Comparison of ENCODE assay signal across 23 mouse cellular contexts in genomic region chr1:85579199-85580147, GRCm38 (mm10). TPM values are rescaled to one million over a fixed set of nuclear protein-coding genes. Genes with fewer than 3 reads are reported as not detected.
DNase-seq lines count a peak whose midpoint lies in the region; ATAC-seq and TF ChIP-seq lines count a peak whose summit lies in the region.
"Not testable (repeated sequence)": the region's sequence is repeated elsewhere in the genome, so short reads cannot be mapped to it uniquely, and the experiment has no call there.
"Had no signal": no experiment of that assay in that cellular context is flagged by ENCODE, and none has a peak within 500 bp of the region (broad histone marks: within the 10 kb centered on the region; RNA-seq: fewer than 3 reads in every experiment).

No protein-coding gene starts in this region.

- not testable (repeated sequence) for H3K9ac ChIP-seq in heart, embryonic 12.5 days; hindbrain, embryonic 12.5 days; liver, embryonic 12.5 days; midbrain, embryonic 16.5 days (ENCODE audit: low read depth, low read length); stomach, postnatal 0 days (ENCODE audit: low read length)

- 0 out of 2 replicates have a peak overlapping the region, but pooled peaks have one; percentile 2 for H3K27ac ChIP-seq in brown adipose tissue, adult 24 weeks (replicated peaks; ENCODE audit: low read depth, low read length)
- H3K27ac ChIP-seq in heart, embryonic 12.5 days (ENCODE audit: poor library complexity, severe bottlenecking); hindbrain, embryonic 12.5 days; liver, embryonic 12.5 days; midbrain, embryonic 16.5 days (ENCODE audit: low read length); stomach, postnatal 0 days (replicated peaks): not testable (repeated sequence)

- H3K9me3 ChIP-seq in heart, embryonic 12.5 days (replicated peaks); hindbrain, embryonic 12.5 days (replicated peaks); liver, embryonic 12.5 days (replicated peaks); midbrain, embryonic 16.5 days (replicated peaks; ENCODE audit: control insufficient read depth, low read length, poor library complexity, severe bottlenecking); stomach, postnatal 0 days (ENCODE audit: control insufficient read depth, low read length): not testable (repeated sequence)

- H3K4me1 ChIP-seq in brown adipose tissue, adult 24 weeks (ENCODE audit: control insufficient read depth, insufficient read depth, insufficient read length, low read length); heart, embryonic 12.5 days (replicated peaks); hindbrain, embryonic 12.5 days; liver, embryonic 12.5 days; midbrain, embryonic 16.5 days (ENCODE audit: control insufficient read depth, insufficient read depth, low read length); stomach, postnatal 0 days (replicated peaks; ENCODE audit: control insufficient read depth, insufficient read depth): not testable (repeated sequence)

- not testable (repeated sequence) for TF ChIP-seq CTCF in stomach, postnatal 0 days (IDR thresholded peaks at IDR 0.05; ENCODE audit: low read depth)

- TF ChIP-seq EP300 in stomach, postnatal 0 days (optimal IDR thresholded peaks at IDR 0.05), result not testable (repeated sequence)

- H3K36me3 ChIP-seq in heart, embryonic 12.5 days; hindbrain, embryonic 12.5 days; liver, embryonic 12.5 days; midbrain, embryonic 16.5 days (ENCODE audit: control insufficient read depth, insufficient read depth, low read length); stomach, postnatal 0 days (ENCODE audit: control insufficient read depth, insufficient read depth, low read length): not testable (repeated sequence)

- 58% methylated on average over 6 of the region's 7 CpGs for WGBS in heart, embryonic 12.5 days
- WGBS in hindbrain, embryonic 12.5 days, result 66% methylated on average over 6 of the region's 7 CpGs
- WGBS in liver, embryonic 12.5 days (ENCODE audit: insufficient replicate concordance), result 60% methylated on average over 6 of the region's 7 CpGs
- 78% methylated on average over 5 of the region's 7 CpGs for WGBS in midbrain, embryonic 16.5 days
- 57% methylated on average over 6 of the region's 7 CpGs for WGBS in stomach, postnatal 0 days

- not testable (repeated sequence) for H3K4me2 ChIP-seq in heart, embryonic 12.5 days; hindbrain, embryonic 12.5 days (replicated peaks); liver, embryonic 12.5 days; midbrain, embryonic 16.5 days (ENCODE audit: low read length); stomach, postnatal 0 days (replicated peaks; ENCODE audit: low read depth)

- DNase-seq in stomach, postnatal 0 days (ENCODE audit: low spot score), result not testable (repeated sequence)

- H3K4me3 ChIP-seq in brown adipose tissue, adult 24 weeks (ENCODE audit: insufficient read depth, low read depth, low read length); heart, embryonic 12.5 days; hindbrain, embryonic 12.5 days; liver, embryonic 12.5 days; midbrain, embryonic 16.5 days (ENCODE audit: low read depth, low read length); stomach, postnatal 0 days (ENCODE audit: low read depth, low read length): not testable (repeated sequence)

- peak; percentile 49; the same call in 1 of the 2 replicates for ATAC-seq in erythroblast, adult 5-6 weeks (replicated peaks; ENCODE audit: low FRiP score, poor library complexity, severe bottlenecking)
- ATAC-seq in heart, embryonic 12.5 days (ENCODE audit: insufficient number of reproducible peaks, low FRiP score), result peak; percentile 18; the same call in 1 of the 2 replicates
- ATAC-seq in hindbrain, embryonic 12.5 days (ENCODE audit: low FRiP score), result peak; percentile 6; the same call in 1 of the 2 replicates
- 0 out of 2 replicates have a peak, but pooled peaks have one; percentile 18 for ATAC-seq in liver, embryonic 12.5 days
- 0 out of 2 replicates have a peak, but pooled peaks have one; percentile 14 for ATAC-seq in midbrain, embryonic 16.5 days
- peak; percentile 57 for ATAC-seq in stomach, postnatal 0 days (ENCODE audit: low FRiP score, low TSS enrichment)

- not testable (repeated sequence) for H3K27me3 ChIP-seq in heart, embryonic 12.5 days (replicated peaks); hindbrain, embryonic 12.5 days; liver, embryonic 12.5 days (replicated peaks); midbrain, embryonic 16.5 days (ENCODE audit: control insufficient read depth, insufficient read depth, low read depth, low read length); stomach, postnatal 0 days (ENCODE audit: control insufficient read depth, insufficient read depth, low read length)

RNA-seq across cellular contexts. Expression of gene G530012D18Rik, which starts 4.0 kb away (rescaled TPM):
- not detected in 2 replicates for polyA plus RNA-seq in brown adipose tissue, adult 24 weeks (2012; ENCODE audit: insufficient read depth, insufficient read length, missing spikeins)
- total RNA-seq in erythroblast, adult 5-6 weeks (2015; ENCODE audit: low replicate concordance), result not detected in 2 replicates
- total RNA-seq in erythroblast, adult 5-6 weeks (2017; ENCODE audit: low replicate concordance), result not detected in 2 replicates
- not detected in 2 replicates for polyA plus RNA-seq in heart, embryonic 12.5 days (2016; fragmentation: Nextera tagmentation; extraction: Ambion mirVana)
- polyA plus RNA-seq in hindbrain, embryonic 12.5 days (2016; fragmentation: Nextera tagmentation; extraction: Ambion mirVana), result not detected in 2 replicates
- polyA plus RNA-seq in liver, embryonic 12.5 days (2016; fragmentation: Nextera tagmentation; extraction: Ambion mirVana), result not detected in 2 replicates
- polyA plus RNA-seq in midbrain, embryonic 16.5 days (2015; fragmentation: Nextera tagmentation; extraction: Ambion mirVana), result not detected in 2 replicates
- 0.30 TPM in 1 of 2 replicates, not detected in the other for polyA plus RNA-seq in stomach, postnatal 0 days (2015; fragmentation: Nextera tagmentation; extraction: Ambion mirVana)
- total RNA-seq: adrenal gland, adult 18-20 months; adrenal gland, postnatal 14 days; gastrocnemius, adult 2 months; gastrocnemius, postnatal 25 days; granulocyte monocyte progenitor cell, adult 5-6 weeks; heart, postnatal 14 days had no signal
- polyA plus RNA-seq: activated CD4-positive, CD25-positive, alpha-beta regulatory T cell, adult 4 months; C2C12; cerebellum, adult 2 months; embryonic facial prominence, embryonic 10.5 days; forebrain, embryonic 14.5 days; heart, embryonic 14.5 days; hindbrain, embryonic 10.5 days; hindbrain, embryonic 16.5 days; inflammation-experienced regulatory T-cells, adult 6 months; Patski had no signal

RNA-seq across cellular contexts. Expression of gene Sp110, which starts 19.1 kb away (rescaled TPM):
- polyA plus RNA-seq in brown adipose tissue, adult 24 weeks (2012; ENCODE audit: insufficient read depth, insufficient read length, missing spikeins), result 2.4 and 2.7 TPM in 2 replicates
- total RNA-seq in erythroblast, adult 5-6 weeks (2015; ENCODE audit: low replicate concordance), result 24.9 and 28.1 TPM in 2 replicates
- total RNA-seq in erythroblast, adult 5-6 weeks (2017; ENCODE audit: low replicate concordance), result 16.2 and 36.6 TPM in 2 replicates
- polyA plus RNA-seq in heart, embryonic 12.5 days (2016; fragmentation: Nextera tagmentation; extraction: Ambion mirVana), result 1.4 and 1.5 TPM in 2 replicates
- polyA plus RNA-seq in hindbrain, embryonic 12.5 days (2016; fragmentation: Nextera tagmentation; extraction: Ambion mirVana), result 0.84 and 0.93 TPM in 2 replicates
- polyA plus RNA-seq in liver, embryonic 12.5 days (2016; fragmentation: Nextera tagmentation; extraction: Ambion mirVana), result 5.5 and 5.7 TPM in 2 replicates
- 0.26 and 0.82 TPM in 2 replicates for polyA plus RNA-seq in midbrain, embryonic 16.5 days (2015; fragmentation: Nextera tagmentation; extraction: Ambion mirVana)
- polyA plus RNA-seq in stomach, postnatal 0 days (2015; fragmentation: Nextera tagmentation; extraction: Ambion mirVana), result 1.9 and 2.0 TPM in 2 replicates
- polyA plus RNA-seq: C2C12 had no signal

RNA-seq across cellular contexts. Expression of gene Sp140, which starts 20.7 kb away (rescaled TPM):
- polyA plus RNA-seq in brown adipose tissue, adult 24 weeks (2012; ENCODE audit: insufficient read depth, insufficient read length, missing spikeins), result 4.0 and 5.1 TPM in 2 replicates
- 47.0 and 57.1 TPM in 2 replicates for total RNA-seq in erythroblast, adult 5-6 weeks (2015; ENCODE audit: low replicate concordance)
- total RNA-seq in erythroblast, adult 5-6 weeks (2017; ENCODE audit: low replicate concordance), result 45.6 and 57.7 TPM in 2 replicates
- 1.4 and 2.1 TPM in 2 replicates for polyA plus RNA-seq in heart, embryonic 12.5 days (2016; fragmentation: Nextera tagmentation; extraction: Ambion mirVana)
- 0.72 and 2.0 TPM in 2 replicates for polyA plus RNA-seq in hindbrain, embryonic 12.5 days (2016; fragmentation: Nextera tagmentation; extraction: Ambion mirVana)
- 3.0 and 3.2 TPM in 2 replicates for polyA plus RNA-seq in liver, embryonic 12.5 days (2016; fragmentation: Nextera tagmentation; extraction: Ambion mirVana)
- 0.40 and 0.76 TPM in 2 replicates for polyA plus RNA-seq in midbrain, embryonic 16.5 days (2015; fragmentation: Nextera tagmentation; extraction: Ambion mirVana)
- 1.1 and 1.8 TPM in 2 replicates for polyA plus RNA-seq in stomach, postnatal 0 days (2015; fragmentation: Nextera tagmentation; extraction: Ambion mirVana)

Comparison
In these comparisons a context has a peak if more than half of its experiments do, and no peak if none do; other contexts are left out.
1. ATAC-seq: peak in every context shown above with its lines; median percentile 57 in stomach, postnatal 0 days; 49 in erythroblast, adult 5-6 weeks; 18 in heart, embryonic 12.5 days; 18 in liver, embryonic 12.5 days; 14 in midbrain, embryonic 16.5 days; 6 in hindbrain, embryonic 12.5 days.